Mouse (Mus musculus) heart, adult 2 months (tissue): ENCODE data around the gene Camkmt. TPM values are rescaled to one million over a fixed set of nuclear protein-coding genes. Genes with fewer than 3 reads are reported as not detected.

Source experiments
- DNase-seq, 2 experiments: peaks; one replicate each; pipeline ENCODE4 v3.0.0; 2021
- H3K27ac ChIP-seq: fragments of 200-600 bp; 2 replicates; pipeline ENCODE4 v1.8.1; 2022
- H3K27me3 ChIP-seq: fragments of 200-500 bp; 2 replicates; pipeline ENCODE4 v1.6.1; 2012; ENCODE audit warnings: mild to moderate bottlenecking, low read length, inconsistent platforms, mixed read lengths; ENCODE audit not compliant: control insufficient read depth, insufficient read depth
- H3K36me3 ChIP-seq: fragments of 200-500 bp; 2 replicates; pipeline ENCODE4 v1.6.1; 2012; ENCODE audit warnings: low read length, inconsistent platforms; ENCODE audit not compliant: control insufficient read depth, insufficient read depth
- H3K4me1 ChIP-seq: fragments of 200-500 bp; 2 replicates; pipeline ENCODE4 v1.6.1; 2011; ENCODE audit warnings: low read length; ENCODE audit not compliant: control insufficient read depth, insufficient read depth
- H3K4me3 ChIP-seq: fragments of 200-600 bp; 2 replicates; pipeline ENCODE4 v1.8.1; 2022
- H3K79me2 ChIP-seq: fragments of 200-500 bp; replicated peaks from 2 replicates; pipeline ENCODE4 v1.6.1; 2012; ENCODE audit warnings: mild to moderate bottlenecking, inconsistent platforms, low read length, moderate library complexity, mixed read lengths; ENCODE audit not compliant: control insufficient read depth, insufficient read depth
- H3K9ac ChIP-seq: fragments of 200-500 bp; 2 replicates; pipeline ENCODE4 v1.6.1; 2012; ENCODE audit warnings: low read depth, mild to moderate bottlenecking, control low read depth, inconsistent platforms, low read length, mixed read lengths
- CTCF ChIP-seq: fragments of 200-600 bp; IDR thresholded peaks from 2 replicates; pipeline ENCODE4 v1.8.1; 2022; ENCODE audit warnings: antibody characterized with exemption, mild to moderate bottlenecking, moderate library complexity
- EP300 ChIP-seq: fragments of 200-500 bp; IDR thresholded peaks from 2 replicates; pipeline ENCODE4 v1.6.1; 2011; ENCODE audit warnings: low read depth, low read length, control low read depth; ENCODE audit not compliant: insufficient read depth
- POLR2A ChIP-seq: fragments of 200-500 bp; IDR thresholded peaks from 2 replicates; pipeline ENCODE4 v1.6.1; 2011; ENCODE audit warnings: mild to moderate bottlenecking, low read depth, low read length, control low read depth; ENCODE audit not compliant: insufficient read depth
- WGBS: fragments of 180-500 bp; shearing (Covaris S2); methylation state at CpG from one replicate; pipeline ENCODE4 v1.1.7; 2018; 5-methylcytosine and 5-hydroxymethylcytosine counted together
- intact Hi-C: fragments of 180-260 bp; cut with DNase I; formaldehyde crosslinking; loops from one replicate; pipeline ENCODE4 v1.15.1; 2025
- polyA plus RNA-seq: library from polyadenylated mRNA; depleted of rRNA; stranded (reverse); fragments of >200 nt; gene quantifications from 2 replicates; pipeline ENCODE4 v1.2.3, GENCODE M21; 2012
- total RNA-seq, 2 experiments: library from RNA; stranded (reverse); gene quantifications; 2 replicates each; pipeline ENCODE4 v1.2.3; 2021

The Camkmt gene
- total and polyA plus RNA-seq, 3 experiments = 1.1 to 4.2 (median 3.5) TPM

DNA sequence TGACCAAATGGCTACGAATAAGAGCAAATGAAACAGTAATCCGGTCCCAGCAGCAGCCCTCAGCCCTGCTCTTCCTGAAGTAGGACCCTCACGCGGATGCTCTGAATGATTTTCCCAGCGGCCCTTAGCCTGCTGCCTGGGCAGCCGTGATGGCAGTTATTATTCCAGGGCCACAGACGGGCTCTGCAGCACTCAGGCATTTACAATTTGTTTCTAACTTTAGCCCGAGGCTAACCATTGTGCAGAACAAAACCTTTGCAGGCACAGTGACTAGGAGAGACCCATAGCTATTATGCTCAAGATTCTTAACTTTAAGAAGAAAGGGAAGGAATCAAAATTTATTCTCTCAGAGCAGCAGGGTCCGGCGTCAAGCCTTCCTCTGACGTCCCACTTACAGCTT lies 18.0 kb upstream of the Camkmt start:
- H3K27ac ChIP-seq = no peak overlapping the region
- no peak for DNase-seq
- no peaks in the 10 kb centered on the region for H3K4me1 ChIP-seq
- WGBS = 66% methylated on average over 11 of the region's 11 CpGs
- no peaks in the 10 kb centered on the region for H3K27me3 ChIP-seq
- no peaks in the 10 kb centered on the region for H3K36me3 ChIP-seq
- no peak overlapping the region for H3K9ac ChIP-seq
- TF ChIP-seq EP300 (no peak), CTCF (no peak), POLR2A (no peak)
- H3K4me3 ChIP-seq = no peak overlapping the region
- no peaks in the 10 kb centered on the region for H3K79me2 ChIP-seq
- intact Hi-C loops = no loop called here

DNA sequence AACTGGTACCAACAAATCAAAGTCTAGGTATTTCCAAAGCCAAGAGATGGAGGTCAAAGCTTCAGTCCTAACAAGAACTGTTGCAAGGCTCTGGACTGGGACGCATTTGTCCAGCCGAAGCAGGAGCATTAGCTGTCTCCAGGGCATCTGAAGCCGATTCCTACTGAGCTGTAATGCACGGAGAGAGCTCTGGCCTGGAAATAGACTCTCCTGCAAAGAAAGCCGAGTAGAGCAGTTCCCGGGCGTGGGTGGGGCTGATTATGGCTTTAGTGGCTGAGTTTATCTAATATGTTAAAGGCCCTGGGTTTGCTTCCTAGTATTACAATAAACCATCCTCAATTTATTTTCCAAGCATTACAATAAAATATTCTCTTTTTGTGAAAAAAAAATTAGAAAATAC lies 17.1 kb upstream of the Camkmt start:
- WGBS = 71% methylated on average over 7 of the region's 7 CpGs
- Histone ChIP-seq H3K4me3 (no peak overlapping the region), H3K9ac (no peak overlapping the region), H3K27me3 (no peaks in the 10 kb centered on the region), H3K27ac (no peak overlapping the region), H3K4me1 (no peaks in the 10 kb centered on the region), H3K36me3 (no peaks in the 10 kb centered on the region), H3K79me2 (no peaks in the 10 kb centered on the region)
- TF ChIP-seq CTCF (no peak), POLR2A (no peak), EP300 (no peak)
- intact Hi-C loops = no loop called here
- DNase-seq = no peak

DNA sequence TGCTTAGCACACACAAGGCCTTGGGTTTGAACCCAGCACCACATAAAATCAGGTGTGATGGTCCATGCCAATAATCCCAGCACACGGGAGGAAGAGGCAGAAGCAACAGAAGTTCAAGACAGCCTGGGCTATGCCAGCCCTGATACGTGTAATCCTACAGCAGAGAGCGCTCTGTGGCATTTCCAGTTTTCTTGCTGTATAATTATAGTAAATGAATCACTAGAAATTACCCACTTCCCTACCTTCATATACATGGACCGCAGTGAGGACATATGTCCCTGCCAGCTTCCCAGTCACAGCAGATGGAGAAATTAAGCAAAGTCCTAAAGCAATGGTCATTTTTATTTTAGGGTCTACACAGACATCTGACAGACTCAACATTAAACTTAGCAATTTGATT lies 16.3 kb upstream of the Camkmt start:
- WGBS = 93% methylated on average over 4 of the region's 4 CpGs
- intact Hi-C loops = no loop called here
- no peaks in the 10 kb centered on the region; the same call in 1 of the 2 replicates for H3K36me3 ChIP-seq
- H3K27ac ChIP-seq = no peak overlapping the region
- H3K27me3 ChIP-seq = no peaks in the 10 kb centered on the region
- no peaks in the 10 kb centered on the region for H3K79me2 ChIP-seq
- TF ChIP-seq POLR2A (no peak), CTCF (no peak), EP300 (no peak)
- no peaks in the 10 kb centered on the region for H3K4me1 ChIP-seq
- H3K4me3 ChIP-seq = no peak overlapping the region
- no peak overlapping the region for H3K9ac ChIP-seq
- no peak for DNase-seq

GRCm38 (mm10) chr17:85079276-85079675 lies 11.1 kb upstream of the Camkmt start:
- Histone ChIP-seq H3K27ac (no peak overlapping the region), H3K27me3 (no peaks in the 10 kb centered on the region), H3K4me1 (no peaks in the 10 kb centered on the region), H3K9ac (no peak overlapping the region), H3K4me3 (no peak overlapping the region), H3K36me3 (no peaks in the 10 kb centered on the region; the same call in 1 of the 2 replicates), H3K79me2 (no peaks in the 10 kb centered on the region)
- intact Hi-C loops = no loop called here
- no peak for TF ChIP-seq POLR2A
- peak; percentile 15; the same call in 1 of the 2 replicates for TF ChIP-seq CTCF
- no peak for TF ChIP-seq EP300
- no peak for DNase-seq
- WGBS = 80% methylated on average over 3 of the region's 3 CpGs

- Histone ChIP-seq H3K4me1 (peaks cover 2% of the 10 kb centered on the region; the same call in 1 of the 2 replicates), H3K9ac (no peak overlapping the region), H3K79me2 (no peaks in the 10 kb centered on the region), H3K27me3 (no peaks in the 10 kb centered on the region), H3K36me3 (peaks cover 2% of the 10 kb centered on the region), H3K27ac (no peak overlapping the region), H3K4me3 (no peak overlapping the region)
- no peak for TF ChIP-seq CTCF
- TF ChIP-seq EP300 = no peak
- no peak for TF ChIP-seq POLR2A
- DNase-seq = peak in 1 of 2 experiments; percentile 1
- intact Hi-C loops = no loop called here
- WGBS = 95% methylated on average over 11 of the region's 11 CpGs
Observed at GRCm38 (mm10) chr17:85080781-85081180, 9.6 kb upstream of the Camkmt start.

- TF ChIP-seq EP300 = no peak
- no peak for TF ChIP-seq POLR2A
- TF ChIP-seq CTCF = no peak
- DNase-seq = no peak
- 42% methylated on average over 2 of the region's 2 CpGs for WGBS
- intact Hi-C loops = no loop called here
- no peak overlapping the region for H3K9ac ChIP-seq
- no peaks in the 10 kb centered on the region for H3K27me3 ChIP-seq
- no peak overlapping the region for H3K4me3 ChIP-seq
- peaks cover 3% of the 10 kb centered on the region for H3K36me3 ChIP-seq
- H3K27ac ChIP-seq = peak overlapping the region; percentile 77
- peaks cover 4% of the 10 kb centered on the region; the same call in 1 of the 2 replicates for H3K4me1 ChIP-seq
- no peaks in the 10 kb centered on the region for H3K79me2 ChIP-seq
Observed at GRCm38 (mm10) chr17:85085335-85085734, 5.0 kb upstream of the Camkmt start.
